Mouse (Mus musculus) kidney, adult 2 months (tissue): ENCODE results near the gene Slc24a3.

ENCODE experiments used
- CTCF ChIP-seq: fragments of 200-500 bp; conservative IDR thresholded peaks from 2 replicates; pipeline ENCODE4 v1.5.1; 2011; ENCODE audit warnings: low read depth, mild to moderate bottlenecking, control low read depth, low read length, moderate library complexity, mixed read lengths; ENCODE audit not compliant: insufficient read depth, insufficient read length
- POLR2A ChIP-seq: fragments of 200-500 bp; IDR thresholded peaks from one replicate; pipeline ENCODE4 v1.6.1; 2011; ENCODE audit warnings: low read depth, low read length, control low read depth

DNA sequence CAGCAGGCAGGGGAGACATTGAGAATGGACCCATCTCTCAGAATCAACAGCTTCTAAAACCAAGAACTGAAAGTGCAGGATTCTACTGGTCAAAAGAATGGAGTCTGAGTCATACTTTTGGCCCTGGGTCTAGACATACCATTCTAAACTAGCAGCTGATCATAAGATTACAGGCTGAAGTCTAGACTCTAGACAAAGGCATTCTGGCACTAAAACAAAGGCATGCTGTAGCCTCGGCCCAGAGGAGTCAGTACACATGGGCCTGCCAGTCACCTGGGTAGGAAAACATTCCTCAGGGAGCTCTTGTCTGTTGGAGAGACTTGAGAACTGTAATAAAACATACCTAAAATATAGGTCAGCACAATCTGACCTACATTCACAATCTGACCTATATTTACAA is 489.2 kb downstream of the Slc24a3 start:
- no peak for TF ChIP-seq CTCF
- TF ChIP-seq POLR2A = no peak
